Mouse (Mus musculus): ENCODE measurements around the gene Gm11596.
"Not testable (repeated sequence)": the region's sequence is repeated elsewhere in the genome, so short reads cannot be mapped to it uniquely, and the experiment has no call there.

Gm11596 gene

DNA sequence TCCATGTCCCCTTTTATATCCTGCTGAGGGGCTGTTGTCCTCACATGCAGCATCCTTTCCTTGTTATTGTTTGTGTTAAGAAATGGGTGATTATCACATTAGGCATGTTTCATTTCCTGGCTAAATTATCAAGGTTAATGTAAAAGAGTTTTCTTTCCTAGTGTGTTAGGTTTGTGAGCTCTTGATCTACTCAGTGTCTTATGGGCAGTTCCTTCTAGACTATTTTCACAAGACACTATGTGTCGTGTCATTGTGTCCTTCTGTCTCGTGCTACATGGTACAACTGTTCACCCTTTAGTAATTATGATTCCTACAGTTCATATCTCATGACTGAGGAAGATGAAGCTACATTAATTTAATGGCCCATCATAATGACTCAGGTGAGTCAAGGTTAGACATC, at the start of gene Gm11596:
TSS of gene Gm11596 (minus strand) at position 101 of the 400 bp plus-strand sequence.
- DNase-seq (ENCODE audit: low read depth, low spot score), result no peak

DNA sequence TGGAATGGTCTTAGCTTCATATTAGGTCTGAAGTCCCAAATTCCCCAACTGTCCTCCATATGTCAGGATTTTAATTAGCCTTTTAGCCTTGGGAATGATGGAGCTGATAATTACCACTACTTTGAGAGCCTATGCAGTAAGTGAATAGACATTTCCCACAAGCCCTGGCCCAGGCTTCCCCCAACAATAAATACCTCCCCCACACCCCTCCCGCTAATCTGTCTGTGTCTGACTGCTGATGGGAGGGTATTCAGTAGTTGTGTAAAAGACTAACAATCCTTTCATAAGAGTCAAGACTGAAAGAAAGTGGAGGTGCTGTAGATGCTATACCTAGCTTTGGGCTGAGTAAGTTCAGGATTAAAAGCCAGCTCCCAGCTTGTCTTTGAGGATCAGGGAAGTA, 48.9 kb upstream of the Gm11596 start:
- DNase-seq (ENCODE audit: low read depth, low spot score), result no peak

DNA sequence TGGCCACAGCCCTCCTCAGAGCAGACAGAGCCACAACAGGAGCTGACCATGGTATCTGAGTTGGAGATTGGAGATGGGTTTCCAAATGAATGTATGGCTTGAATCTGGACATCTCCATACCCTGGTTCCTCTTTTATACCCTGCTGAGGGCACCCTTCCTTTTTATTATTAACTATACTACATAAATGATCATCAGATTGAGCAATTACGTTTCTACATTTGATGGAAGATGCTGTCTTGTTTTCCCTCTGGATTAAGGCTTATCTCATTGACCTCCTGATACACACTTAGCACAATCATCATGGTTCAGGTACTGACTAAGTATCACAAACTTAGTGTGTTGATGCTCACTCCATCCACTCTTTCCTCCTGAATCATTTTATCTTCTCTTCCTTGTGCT, 44.7 kb upstream of the Gm11596 start, which contains the start of gene 2300003K06Rik:
TSS of gene 2300003K06Rik (minus strand) at position 101 of the 400 bp plus-strand sequence.
- DNase-seq (ENCODE audit: low read depth, low spot score), result no peak

DNA sequence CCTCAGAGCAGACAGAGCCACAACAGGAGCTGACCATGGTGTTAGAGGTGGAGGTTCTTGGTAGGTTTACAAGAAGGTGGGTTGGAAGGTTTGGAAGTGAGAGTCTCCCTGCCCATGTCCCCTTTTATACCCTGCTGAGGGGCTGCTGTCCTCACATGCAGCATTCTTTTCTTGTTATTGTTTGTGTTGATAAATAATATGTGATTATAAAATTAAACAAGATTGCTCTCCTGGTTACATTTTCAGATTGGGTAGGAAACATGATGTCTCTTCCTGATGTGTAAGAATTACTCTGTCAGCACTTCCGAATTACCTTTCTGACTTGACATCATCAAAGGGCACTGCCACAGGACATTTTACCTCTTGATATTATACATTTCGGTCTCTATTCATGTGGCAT, 22.3 kb upstream of the Gm11596 start, which contains the start of gene Gm11564:
TSS of gene Gm11564 (minus strand) at position 101 of the 400 bp plus-strand sequence.
- not testable (repeated sequence) for DNase-seq (ENCODE audit: low read depth, low spot score)

DNA sequence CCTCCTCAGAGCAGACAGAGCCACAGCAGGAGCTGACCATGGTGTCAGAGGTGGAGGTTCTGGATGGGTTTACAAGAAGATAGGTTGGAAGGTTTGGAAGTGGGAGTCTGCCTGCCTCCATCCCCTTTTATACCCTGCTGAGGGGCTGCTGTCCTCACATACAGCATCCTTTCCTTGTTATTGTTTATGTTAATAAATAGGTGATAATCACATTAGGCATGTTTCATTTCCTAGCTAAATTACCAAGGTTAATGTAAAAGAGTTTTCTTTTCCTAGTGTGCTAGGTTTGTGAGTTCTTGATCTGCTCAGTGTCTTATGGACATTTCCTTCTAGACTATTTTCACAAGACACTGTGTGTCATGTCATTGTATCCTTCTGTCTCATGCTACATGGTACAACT, 16.5 kb upstream of the Gm11596 start, which contains the start of gene Krtap4-13:
TSS of gene Krtap4-13 (minus strand) at position 101 of the 400 bp plus-strand sequence.
- not testable (repeated sequence) for DNase-seq (ENCODE audit: low read depth, low spot score)

DNA sequence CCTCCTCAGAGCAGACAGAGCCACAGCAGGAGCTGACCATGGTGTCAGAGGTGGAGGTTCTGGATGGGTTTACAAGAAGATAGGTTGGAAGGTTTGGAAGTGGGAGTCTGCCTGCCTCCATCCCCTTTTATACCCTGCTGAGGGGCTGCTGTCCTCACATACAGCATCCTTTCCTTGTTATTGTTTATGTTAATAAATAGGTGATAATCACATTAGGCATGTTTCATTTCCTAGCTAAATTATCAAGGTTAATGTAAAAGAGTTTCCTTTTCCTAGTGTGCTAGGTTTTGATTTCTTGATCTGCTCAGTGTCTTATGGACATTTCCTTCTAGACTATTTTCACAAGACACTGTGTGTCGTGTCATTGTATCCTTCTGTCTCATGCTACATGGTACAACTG, 11.1 kb upstream of the Gm11596 start, which contains the start of gene Gm11554:
TSS of gene Gm11554 (minus strand) at position 101 of the 400 bp plus-strand sequence.
- not testable (repeated sequence) for DNase-seq (ENCODE audit: low read depth, low spot score)

DNA sequence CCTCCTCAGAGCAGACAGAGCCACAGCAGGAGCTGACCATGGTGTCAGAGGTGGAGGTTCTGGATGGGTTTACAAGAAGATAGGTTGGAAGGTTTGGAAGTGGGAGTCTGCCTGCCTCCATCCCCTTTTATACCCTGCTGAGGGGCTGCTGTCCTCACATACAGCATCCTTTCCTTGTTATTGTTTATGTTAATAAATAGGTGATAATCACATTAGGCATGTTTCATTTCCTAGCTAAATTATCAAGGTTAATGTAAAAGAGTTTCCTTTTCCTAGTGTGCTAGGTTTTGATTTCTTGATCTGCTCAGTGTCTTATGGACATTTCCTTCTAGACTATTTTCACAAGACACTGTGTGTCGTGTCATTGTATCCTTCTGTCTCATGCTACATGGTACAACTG, 5.6 kb upstream of the Gm11596 start, which contains the start of gene Gm11569:
TSS of gene Gm11569 (minus strand) at position 101 of the 400 bp plus-strand sequence.
- not testable (repeated sequence) for DNase-seq (ENCODE audit: low read depth, low spot score)

DNA sequence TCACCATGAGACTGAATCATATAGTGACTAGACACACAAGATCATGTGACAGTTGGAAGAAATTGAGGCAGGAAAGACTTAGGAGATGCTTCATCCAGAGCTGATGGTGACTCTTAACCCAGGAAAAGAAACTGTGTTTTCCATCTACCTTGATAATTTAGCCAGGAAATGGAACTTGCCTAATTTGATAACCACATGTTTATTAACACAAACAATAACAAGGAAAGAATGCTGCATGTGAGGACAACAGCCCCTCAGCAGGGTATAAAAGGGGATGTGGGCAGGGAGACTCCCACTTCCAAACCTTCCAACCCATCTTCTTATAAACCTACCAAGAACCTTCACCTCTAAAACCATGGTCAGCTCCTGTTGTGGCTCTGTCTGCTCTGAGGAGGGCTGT, 8.4 kb downstream of the Gm11596 start, which contains the start of gene Krtap4-9:
TSS of gene Krtap4-9 (plus strand) at position 301 of the 400 bp plus-strand sequence.
- not testable (repeated sequence) for DNase-seq (ENCODE audit: low read depth, low spot score)

DNA sequence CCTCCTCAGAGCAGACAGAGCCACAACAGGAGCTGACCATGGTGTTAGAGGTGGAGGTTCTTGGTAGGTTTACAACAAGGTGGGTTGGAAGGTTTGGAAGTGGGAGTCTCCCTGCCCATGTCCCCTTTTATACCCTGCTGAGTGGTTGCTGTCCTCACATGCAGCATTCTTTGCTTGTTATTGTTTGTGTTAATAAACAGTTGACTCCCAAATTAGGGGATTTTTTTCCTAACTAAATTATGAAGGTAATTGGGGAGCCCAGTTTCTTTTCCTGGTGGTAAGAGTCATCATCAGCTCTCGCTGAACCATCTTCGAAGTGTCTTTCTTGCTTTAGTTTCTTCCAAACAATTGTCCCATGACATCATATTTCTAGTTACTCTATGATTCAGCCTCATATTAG, 12.7 kb downstream of the Gm11596 start, which contains the start of gene Krtap4-8:
TSS of gene Krtap4-8 (minus strand) at position 101 of the 400 bp plus-strand sequence.
- DNase-seq (ENCODE audit: low read depth, low spot score), result no peak

DNA sequence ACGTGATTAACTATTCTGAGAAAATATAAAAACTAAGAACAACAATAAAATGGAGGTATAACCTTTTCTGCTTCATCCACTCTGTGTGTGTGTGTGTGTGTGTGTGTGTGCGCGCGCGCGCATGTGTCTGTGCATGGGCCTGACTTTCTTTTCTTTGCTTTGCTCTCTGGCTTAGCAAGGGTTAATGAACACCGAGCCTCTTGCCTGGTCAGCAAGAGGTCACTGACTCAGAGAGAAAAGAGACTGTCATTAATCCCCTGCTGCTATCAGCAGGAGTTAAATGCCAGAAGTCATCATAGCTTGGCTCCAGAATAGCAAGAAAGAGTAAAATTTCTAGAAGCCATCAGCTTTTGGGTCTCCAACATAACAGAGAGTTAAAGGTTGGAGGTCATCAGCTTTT, 14.9 kb downstream of the Gm11596 start:
- DNase-seq (ENCODE audit: low read depth, low spot score), result no peak

DNA sequence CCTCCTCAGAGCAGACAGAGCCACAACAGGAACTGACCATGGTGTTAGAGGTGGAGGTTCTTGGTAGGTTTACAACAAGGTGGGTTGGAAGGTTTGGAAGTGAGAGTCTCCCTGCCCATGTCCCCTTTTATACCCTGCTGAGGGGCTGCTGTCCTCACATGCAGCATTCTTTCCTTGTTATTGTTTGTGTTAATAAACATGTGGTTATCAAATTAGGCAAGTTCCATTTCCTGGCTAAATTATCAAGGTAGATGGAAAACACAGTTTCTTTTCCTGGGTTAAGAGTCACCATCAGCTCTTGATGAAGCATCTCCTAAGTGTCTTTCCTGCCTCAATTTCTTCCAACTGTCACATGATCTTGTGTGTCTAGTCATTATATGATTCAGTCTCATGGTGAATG, 20.5 kb downstream of the Gm11596 start, which contains the start of gene Gm11595:
TSS of gene Gm11595 (minus strand) at position 101 of the 400 bp plus-strand sequence.
- DNase-seq (ENCODE audit: low read depth, low spot score), result not testable (repeated sequence)

DNA sequence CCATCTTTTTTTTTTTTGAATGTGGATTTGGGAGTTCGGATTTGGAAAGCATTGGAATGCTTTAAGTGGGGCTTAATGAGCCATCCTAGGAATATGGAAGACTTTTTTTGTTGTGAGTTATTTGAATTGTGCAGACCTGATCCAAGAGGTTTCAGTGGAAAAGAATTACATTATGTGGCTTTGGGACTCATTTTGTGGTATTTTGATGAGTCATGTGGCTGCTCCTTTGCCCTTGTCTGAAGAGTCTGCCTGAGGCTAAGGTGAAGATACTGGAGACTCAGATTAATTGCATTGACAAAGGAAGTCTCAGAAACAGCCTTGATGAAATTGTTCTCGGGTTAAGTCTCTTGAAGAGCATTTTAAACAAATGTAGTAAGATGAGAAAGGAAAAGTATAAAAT, 24.9 kb downstream of the Gm11596 start:
- DNase-seq (ENCODE audit: low read depth, low spot score), result no peak

DNA sequence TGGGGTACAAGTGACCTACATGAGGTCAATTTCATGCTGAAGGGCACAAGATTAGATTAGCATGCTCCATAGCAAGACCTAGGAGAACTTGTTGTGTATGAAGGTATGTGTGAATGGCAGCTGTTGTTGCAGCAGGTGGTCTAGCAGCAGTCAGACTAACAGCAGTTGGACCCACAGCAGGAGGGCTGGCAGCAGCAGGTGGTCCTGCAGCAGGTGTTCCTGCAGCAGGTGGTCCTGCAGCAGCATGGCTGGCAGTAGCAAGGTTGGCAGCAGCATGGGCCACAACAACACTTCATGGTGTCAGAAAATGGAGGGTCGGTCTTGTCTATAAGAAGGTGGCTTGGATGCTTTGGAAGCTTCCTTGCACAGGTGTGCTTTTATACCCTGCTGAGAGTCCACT, 34.4 kb downstream of the Gm11596 start:
- no peak for DNase-seq (ENCODE audit: low read depth, low spot score)

DNA sequence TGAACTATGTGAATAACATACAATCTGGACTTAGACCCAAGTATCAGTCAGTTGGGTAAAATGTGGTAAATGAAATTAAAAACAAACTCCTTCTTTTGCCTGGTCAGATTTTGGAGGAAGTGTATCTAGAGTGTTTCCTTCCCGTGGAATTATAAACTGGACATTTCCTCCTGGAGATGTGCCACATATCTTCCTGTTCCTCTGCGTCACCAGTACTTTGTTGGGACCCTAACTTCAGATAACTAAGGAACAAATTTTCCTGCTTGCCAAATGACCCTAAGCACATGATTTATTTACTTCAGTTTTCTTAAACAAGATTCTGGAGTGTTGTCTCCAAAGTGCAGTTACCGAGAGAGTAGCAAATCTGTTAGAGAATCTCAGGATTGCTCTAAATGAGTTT, 49.3 kb downstream of the Gm11596 start:
- no peak for DNase-seq (ENCODE audit: low read depth, low spot score)
